Mouse (Mus musculus): ENCODE measurements around the gene Arl14. TPM values are rescaled to one million over a fixed set of nuclear protein-coding genes. Genes with fewer than 3 reads are reported as not detected.

Gene Arl14
- total RNA-seq, 1 experiment: not detected

DNA sequence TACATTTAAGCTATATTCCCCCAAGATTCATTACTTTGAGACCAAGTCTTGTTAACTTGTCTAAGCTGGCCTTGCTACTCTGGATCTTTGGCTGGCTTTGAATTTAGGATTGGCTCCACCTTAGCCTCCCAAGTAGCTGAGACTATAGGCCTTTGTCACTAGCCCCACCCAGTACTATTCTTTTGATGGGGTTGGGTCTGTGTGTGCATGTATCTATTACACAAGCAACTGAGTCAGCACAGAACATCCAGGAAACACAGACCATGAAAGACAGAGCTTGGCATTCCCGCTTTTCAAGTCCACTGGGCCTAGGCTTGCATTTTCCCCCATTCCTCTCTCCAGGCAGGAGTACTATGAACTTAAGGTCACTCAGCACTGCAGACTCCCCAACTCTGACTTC, 12.3 kb downstream of the Arl14 start:
- H3K4me1 ChIP-seq (ENCODE audit: control insufficient read depth in 2 of 2, insufficient read depth in 2 of 2, low read length in 2 of 2, poor library complexity in 1 of 2): peaks cover 1 to 4% of the 10 kb centered on the region in 2 experiments; a peak in 2 of 4 replicates
- H3K4me3 ChIP-seq (ENCODE audit: insufficient read depth in 1 of 2, low read depth in 1 of 2, low read length in 2 of 2, poor library complexity in 1 of 2, severe bottlenecking in 1 of 2): no peak overlapping the region
- no peak overlapping the region for H3K27ac ChIP-seq (ENCODE audit: insufficient read depth, low read depth, low read length, poor library complexity, severe bottlenecking)
- no peaks in the 10 kb centered on the region for H3K36me3 ChIP-seq (ENCODE audit: control insufficient read depth, insufficient read depth, low read length, poor library complexity, severe bottlenecking)
- no peak overlapping the region for H3K9ac ChIP-seq (ENCODE audit: insufficient read depth, low read depth, low read length, poor library complexity, severe bottlenecking)
- in situ Hi-C loops (cut with MboI; ENCODE audit: low sequenced_read_pairs in 2 of 2, unreplicated experiment in 2 of 2): no loop called here
- no peaks in the 10 kb centered on the region for H3K9me3 ChIP-seq (ENCODE audit: control insufficient read depth, insufficient read depth, low read depth, low read length)
- DNase-seq (ENCODE audit: low read depth, low spot score): no peak
- TF ChIP-seq MAFK (IDR thresholded peaks at IDR 0.05; ENCODE audit: insufficient read depth, low read depth, low read length): no peak
- TF ChIP-seq ZNF384 (IDR thresholded peaks at IDR 0.05; ENCODE audit: low read depth, low read length): no peak
- no peak for TF ChIP-seq HCFC1 (IDR thresholded peaks at IDR 0.05; ENCODE audit: borderline replicate concordance, insufficient read depth, low read length)
- no peak for TF ChIP-seq ZC3H11A (IDR thresholded peaks at IDR 0.05; ENCODE audit: borderline replicate concordance, low read depth, low read length)
- TF ChIP-seq CHD2 (IDR thresholded peaks at IDR 0.05; ENCODE audit: low read depth, low read length): no peak

GRCm38 (mm10) chr3:69235806-69236205, 13.6 kb downstream of the Arl14 start:
- H3K9me3 ChIP-seq (ENCODE audit: control insufficient read depth, insufficient read depth, low read depth, low read length): no peaks in the 10 kb centered on the region
- DNase-seq (ENCODE audit: low read depth, low spot score): no peak
- no peak overlapping the region for H3K27ac ChIP-seq (ENCODE audit: insufficient read depth, low read depth, low read length, poor library complexity, severe bottlenecking)
- in situ Hi-C loops (cut with MboI; ENCODE audit: low sequenced_read_pairs in 2 of 2, unreplicated experiment in 2 of 2): no loop called here
- no peak overlapping the region for H3K9ac ChIP-seq (ENCODE audit: insufficient read depth, low read depth, low read length, poor library complexity, severe bottlenecking)
- H3K4me3 ChIP-seq (ENCODE audit: insufficient read depth in 1 of 2, low read depth in 1 of 2, low read length in 2 of 2, poor library complexity in 1 of 2, severe bottlenecking in 1 of 2): no peak overlapping the region
- TF ChIP-seq HCFC1 (IDR thresholded peaks at IDR 0.05; ENCODE audit: borderline replicate concordance, insufficient read depth, low read length): no peak
- no peak for TF ChIP-seq CHD2 (IDR thresholded peaks at IDR 0.05; ENCODE audit: low read depth, low read length)
- no peak for TF ChIP-seq ZC3H11A (IDR thresholded peaks at IDR 0.05; ENCODE audit: borderline replicate concordance, low read depth, low read length)
- no peak for TF ChIP-seq MAFK (IDR thresholded peaks at IDR 0.05; ENCODE audit: insufficient read depth, low read depth, low read length)
- TF ChIP-seq ZNF384 (IDR thresholded peaks at IDR 0.05; ENCODE audit: low read depth, low read length): no peak
- H3K36me3 ChIP-seq (ENCODE audit: control insufficient read depth, insufficient read depth, low read length, poor library complexity, severe bottlenecking): no peaks in the 10 kb centered on the region
- H3K4me1 ChIP-seq (ENCODE audit: control insufficient read depth in 2 of 2, insufficient read depth in 2 of 2, low read length in 2 of 2, poor library complexity in 1 of 2): peaks cover 1 to 4% of the 10 kb centered on the region in 2 experiments; a peak in 2 of 4 replicates

GRCm38 (mm10) chr3:69236491-69236890, 14.3 kb downstream of the Arl14 start:
- H3K27ac ChIP-seq (ENCODE audit: insufficient read depth, low read depth, low read length, poor library complexity, severe bottlenecking): no peak overlapping the region
- H3K36me3 ChIP-seq (ENCODE audit: control insufficient read depth, insufficient read depth, low read length, poor library complexity, severe bottlenecking): no peaks in the 10 kb centered on the region
- no peak for TF ChIP-seq HCFC1 (IDR thresholded peaks at IDR 0.05; ENCODE audit: borderline replicate concordance, insufficient read depth, low read length)
- no peak for DNase-seq (ENCODE audit: low read depth, low spot score)
- no peaks in the 10 kb centered on the region for H3K9me3 ChIP-seq (ENCODE audit: control insufficient read depth, insufficient read depth, low read depth, low read length)
- in situ Hi-C loops (cut with MboI; ENCODE audit: low sequenced_read_pairs in 2 of 2, unreplicated experiment in 2 of 2): no loop called here
- no peak overlapping the region for H3K4me3 ChIP-seq (ENCODE audit: insufficient read depth in 1 of 2, low read depth in 1 of 2, low read length in 2 of 2, poor library complexity in 1 of 2, severe bottlenecking in 1 of 2)
- H3K9ac ChIP-seq (ENCODE audit: insufficient read depth, low read depth, low read length, poor library complexity, severe bottlenecking): no peak overlapping the region
- H3K4me1 ChIP-seq (ENCODE audit: control insufficient read depth in 2 of 2, insufficient read depth in 2 of 2, low read length in 2 of 2, poor library complexity in 1 of 2): peaks cover 1 to 4% of the 10 kb centered on the region in 2 experiments; a peak in 2 of 4 replicates

- in situ Hi-C loops (cut with MboI; ENCODE audit: low sequenced_read_pairs in 2 of 2, unreplicated experiment in 2 of 2): no loop called here
- H3K4me3 ChIP-seq (ENCODE audit: insufficient read depth in 1 of 2, low read depth in 1 of 2, low read length in 2 of 2, poor library complexity in 1 of 2, severe bottlenecking in 1 of 2): no peak overlapping the region
- H3K4me1 ChIP-seq (ENCODE audit: control insufficient read depth in 2 of 2, insufficient read depth in 2 of 2, low read length in 2 of 2, poor library complexity in 1 of 2): peaks cover 1 to 4% of the 10 kb centered on the region in 2 experiments; a peak in 2 of 4 replicates
- H3K9me3 ChIP-seq (ENCODE audit: control insufficient read depth, insufficient read depth, low read depth, low read length): no peaks in the 10 kb centered on the region
- TF ChIP-seq MAFK (IDR thresholded peaks at IDR 0.05; ENCODE audit: insufficient read depth, low read depth, low read length) (no peak), ZNF384 (IDR thresholded peaks at IDR 0.05; ENCODE audit: low read depth, low read length) (no peak)
- DNase-seq (ENCODE audit: low read depth, low spot score): peak; percentile 48
- H3K9ac ChIP-seq (ENCODE audit: insufficient read depth, low read depth, low read length, poor library complexity, severe bottlenecking): no peak overlapping the region
- H3K27ac ChIP-seq (ENCODE audit: insufficient read depth, low read depth, low read length, poor library complexity, severe bottlenecking): no peak overlapping the region
- no peaks in the 10 kb centered on the region for H3K36me3 ChIP-seq (ENCODE audit: control insufficient read depth, insufficient read depth, low read length, poor library complexity, severe bottlenecking)
Observed at GRCm38 (mm10) chr3:69238141-69238851, 16.1 kb downstream of the Arl14 start.

- Histone ChIP-seq H3K4me3 (ENCODE audit: insufficient read depth in 1 of 2, low read depth in 1 of 2, low read length in 2 of 2, poor library complexity in 1 of 2, severe bottlenecking in 1 of 2) (no peak overlapping the region), H3K9ac (ENCODE audit: insufficient read depth, low read depth, low read length, poor library complexity, severe bottlenecking) (no peak overlapping the region), H3K9me3 (ENCODE audit: control insufficient read depth, insufficient read depth, low read depth, low read length) (no peaks in the 10 kb centered on the region), H3K4me1 (ENCODE audit: control insufficient read depth in 2 of 2, insufficient read depth in 2 of 2, low read length in 2 of 2, poor library complexity in 1 of 2) (peaks cover 1 to 4% of the 10 kb centered on the region in 2 experiments; a peak in 3 of 4 replicates), H3K36me3 (ENCODE audit: control insufficient read depth, insufficient read depth, low read length, poor library complexity, severe bottlenecking) (no peaks in the 10 kb centered on the region), H3K27ac (ENCODE audit: insufficient read depth, low read depth, low read length, poor library complexity, severe bottlenecking) (no peak overlapping the region)
- in situ Hi-C loops (cut with MboI; ENCODE audit: low sequenced_read_pairs in 2 of 2, unreplicated experiment in 2 of 2): no loop called here
- TF ChIP-seq ZNF384 (IDR thresholded peaks at IDR 0.05; ENCODE audit: low read depth, low read length) (no peak), HCFC1 (IDR thresholded peaks at IDR 0.05; ENCODE audit: borderline replicate concordance, insufficient read depth, low read length) (no peak), ZC3H11A (IDR thresholded peaks at IDR 0.05; ENCODE audit: borderline replicate concordance, low read depth, low read length) (no peak), CHD2 (IDR thresholded peaks at IDR 0.05; ENCODE audit: low read depth, low read length) (no peak), MAFK (IDR thresholded peaks at IDR 0.05; ENCODE audit: insufficient read depth, low read depth, low read length) (no peak)
- no peak for DNase-seq (ENCODE audit: low read depth, low spot score)
Observed at GRCm38 (mm10) chr3:69239246-69239645, 17.0 kb downstream of the Arl14 start.

All from ES-E14 (cell line).